Mouse (Mus musculus) cerebellum, adult (tissue): Measurements from ENCODE around the gene Ms4a3.

Experiments
- ATAC-seq: cut with Nextera tagmentation; 2 replicates; pipeline ENCODE4 v1.9.2; 2017; ENCODE audit warnings: mild to moderate bottlenecking, moderate library complexity, mixed read lengths; ENCODE audit not compliant: insufficient number of reproducible peaks, low FRiP score, low TSS enrichment

Ms4a3 gene

GRCm38 (mm10) chr19:11601349-11601748, 39.3 kb downstream of the Ms4a3 start:
- no peak for ATAC-seq

GRCm38 (mm10) chr19:11589891-11590449, 50.7 kb downstream of the Ms4a3 start:
- ATAC-seq, result no peak

- no peak for ATAC-seq
Observed at GRCm38 (mm10) chr19:11589205-11589604, 51.4 kb downstream of the Ms4a3 start.
